Mouse (Mus musculus) lung, adult 2 months (tissue): ENCODE results near the gene Cenpo.

Experiments
- CTCF ChIP-seq: fragments of 200-500 bp; IDR thresholded peaks from 2 replicates; pipeline ENCODE4 v1.5.1; 2011; ENCODE audit warnings: mild to moderate bottlenecking, low read length, control low read depth; ENCODE audit not compliant: insufficient read depth
- POLR2A ChIP-seq: fragments of 200-500 bp; IDR thresholded peaks from 2 replicates; pipeline ENCODE4 v1.6.1; 2011; ENCODE audit warnings: low read depth, mild to moderate bottlenecking, control low read depth, low read length, borderline replicate concordance; ENCODE audit errors: extremely low read depth

DNA sequence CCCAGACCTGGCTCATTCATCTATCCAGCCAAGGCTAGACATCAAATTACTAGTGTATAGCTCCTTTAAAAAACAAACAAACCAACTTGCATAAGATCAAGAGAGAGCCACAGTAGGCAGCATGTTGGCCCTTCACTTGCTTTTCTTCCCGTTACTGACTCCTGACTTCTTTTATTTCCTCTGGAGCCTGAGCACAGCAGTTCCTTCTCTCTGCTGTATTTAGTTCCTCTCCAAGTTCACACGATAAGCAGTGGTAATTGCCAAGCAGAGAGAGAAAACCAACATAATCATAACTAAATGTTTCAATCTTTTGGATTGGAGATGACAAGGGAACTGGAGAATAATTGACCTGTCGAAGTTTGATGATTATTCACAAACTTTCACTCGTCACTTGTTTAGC, 1.3 kb downstream of the Cenpo start:
- no peak for TF ChIP-seq POLR2A
- no peak for TF ChIP-seq CTCF
